Mouse (Mus musculus): ENCODE measurements at regions not wholly inside any gene's neighbourhood (a gene's known extent, or its start where the extent isn't known, plus 50 kb on each side); places are given as distances from the start of the nearest gene placed in this dataset.
"Not testable (repeated sequence)": the region's sequence is repeated elsewhere in the genome, so short reads cannot be mapped to it uniquely, and the experiment has no call there.

- not testable (repeated sequence) for TF ChIP-seq TBP (conservative IDR thresholded peaks at IDR 0.05; ENCODE audit: low read depth, low read length); POLR2A (IDR thresholded peaks at IDR 0.05; ENCODE audit: low read depth, low read length); CHD2 (IDR thresholded peaks at IDR 0.05; ENCODE audit: low read length); ZNF384 (IDR thresholded peaks at IDR 0.05; ENCODE audit: low read depth, low read length); MXI1 (IDR thresholded peaks at IDR 0.05; ENCODE audit: low read depth, low read length); MYC (IDR thresholded peaks at IDR 0.05; ENCODE audit: low read depth, low read length); E2F4 (IDR thresholded peaks at IDR 0.05; ENCODE audit: insufficient replicate concordance, low read depth, low read length); USF1 (IDR thresholded peaks at IDR 0.05; ENCODE audit: low read depth, low read length); GABPA (IDR thresholded peaks at IDR 0.05; ENCODE audit: insufficient replicate concordance, low read depth, low read length); MAFK (IDR thresholded peaks at IDR 0.05; ENCODE audit: insufficient replicate concordance, low read length); EP300 (IDR thresholded peaks at IDR 0.05; ENCODE audit: low read length); POLR2AphosphoS2 (IDR thresholded peaks at IDR 0.05; ENCODE audit: low read depth, low read length)
- peak in 1 of 2 experiments; percentile 5; a peak in 1 of 4 replicates for TF ChIP-seq CTCF (conservative IDR thresholded peaks at IDR 0.05 in 1 of 2, IDR thresholded peaks at IDR 0.05 in 1 of 2; ENCODE audit: low read depth in 2 of 2, low read length in 2 of 2)
Measured at GRCm38 (mm10) chr12:20464585-20464984, 510.3 kb downstream of the Gm21863 start.
